Mouse (Mus musculus) thymus, postnatal 25 days (tissue): ENCODE results near the gene Fam72a.
A peak's percentile ranks its signal among the peaks of the same experiment; 100 is the strongest.

Experiments used
- DNase-seq: peaks from one replicate; pipeline ENCODE4 v3.0.0; 2022

Gene Fam72a

GRCm38 (mm10) chr1:131527281-131528080 is at the start of gene Fam72a, which contains the start of gene Srgap2:
Gene Fam72a (plus strand): TSS chr1:131527903.
Gene Srgap2 (minus strand): TSS chr1:131527352.
- peak; percentile 95 for DNase-seq

GRCm38 (mm10) chr1:131478770-131479305 is 48.9 kb upstream of the Fam72a start:
- no peak for DNase-seq

- DNase-seq = no peak
Measured at GRCm38 (mm10) chr1:131481391-131481790, 46.3 kb upstream of the Fam72a start.

GRCm38 (mm10) chr1:131482242-131482641 is 45.5 kb upstream of the Fam72a start:
- DNase-seq = no peak

- no peak for DNase-seq
Measured at GRCm38 (mm10) chr1:131486094-131486850, 41.4 kb upstream of the Fam72a start.

GRCm38 (mm10) chr1:131489312-131489711 is 38.4 kb upstream of the Fam72a start:
- no peak for DNase-seq

GRCm38 (mm10) chr1:131491579-131491978 is 36.1 kb upstream of the Fam72a start:
- no peak for DNase-seq

- peak; percentile 15 for DNase-seq
Measured at GRCm38 (mm10) chr1:131492360-131492759, 35.3 kb upstream of the Fam72a start.

GRCm38 (mm10) chr1:131493966-131494898 is 33.5 kb upstream of the Fam72a start:
- no peak for DNase-seq

- no peak for DNase-seq
Measured at GRCm38 (mm10) chr1:131498231-131498630, 29.5 kb upstream of the Fam72a start.

- no peak for DNase-seq
Measured at GRCm38 (mm10) chr1:131501681-131502080, 26.0 kb upstream of the Fam72a start.

GRCm38 (mm10) chr1:131511131-131511530 is 16.6 kb upstream of the Fam72a start:
- no peak for DNase-seq

GRCm38 (mm10) chr1:131511661-131512500 is 15.8 kb upstream of the Fam72a start:
- no peak for DNase-seq

- DNase-seq = no peak
Measured at GRCm38 (mm10) chr1:131513136-131513535, 14.6 kb upstream of the Fam72a start.

GRCm38 (mm10) chr1:131514197-131514596 is 13.5 kb upstream of the Fam72a start:
- DNase-seq = no peak

GRCm38 (mm10) chr1:131516588-131516987 is 11.1 kb upstream of the Fam72a start:
- no peak for DNase-seq

GRCm38 (mm10) chr1:131523794-131524193 is 3.9 kb upstream of the Fam72a start:
- DNase-seq = no peak

GRCm38 (mm10) chr1:131525101-131525585 is 2.6 kb upstream of the Fam72a start:
- DNase-seq = peak; percentile 41

- peak; percentile 38 for DNase-seq
Measured at GRCm38 (mm10) chr1:131525586-131526271, 2.0 kb upstream of the Fam72a start.

- peak; percentile 66 for DNase-seq
Measured at GRCm38 (mm10) chr1:131526371-131527270, 1.1 kb upstream of the Fam72a start.
